Mouse (Mus musculus): Measurements from ENCODE around the gene 1700102P08Rik. TPM values are rescaled to one million over a fixed set of nuclear protein-coding genes. Genes with fewer than 3 reads are reported as not detected.

Gene 1700102P08Rik
- polyA plus RNA-seq, 1 experiment from 2014 or later, result 0.82 TPM

DNA sequence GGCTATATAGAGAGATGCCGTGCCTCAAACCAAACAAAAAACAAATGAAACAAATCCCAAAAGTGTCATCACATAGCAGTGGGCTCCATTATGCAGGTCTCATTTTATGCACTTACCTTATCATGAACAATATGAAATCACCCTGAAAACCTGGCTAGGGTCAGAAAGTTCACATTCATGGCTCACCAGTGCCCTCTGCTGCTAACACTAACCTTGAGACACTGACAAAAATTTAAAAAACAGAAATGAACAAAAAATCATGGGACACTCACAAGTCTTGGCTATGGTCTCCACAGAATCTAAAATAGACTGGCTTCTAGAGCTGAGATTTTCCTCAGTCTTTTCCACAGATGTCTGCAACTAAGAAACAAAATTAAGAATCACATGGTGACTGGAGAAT, 19.6 kb downstream of the 1700102P08Rik start:
- 82% methylated on average over 1 of the region's 1 CpGs for WGBS

DNA sequence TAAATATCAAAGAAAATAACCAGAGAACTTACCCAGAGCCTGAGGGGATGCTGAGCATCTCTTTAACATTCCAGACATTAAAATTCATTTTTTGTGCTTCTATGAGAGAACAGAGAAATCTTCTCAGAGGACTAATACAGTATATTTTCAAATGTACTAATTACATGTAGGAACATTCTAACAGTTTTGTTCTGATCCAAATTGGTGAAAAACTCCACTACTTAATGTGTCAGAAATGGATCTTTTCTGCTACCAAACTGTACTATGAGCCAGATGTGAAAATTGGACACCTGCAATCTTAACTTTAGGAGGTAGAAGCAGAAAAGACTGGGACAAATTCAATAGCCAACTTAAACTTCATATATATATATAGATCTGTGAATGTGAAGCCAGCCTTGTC, 35.8 kb downstream of the 1700102P08Rik start, which contains the start of gene Ccdc36:
Gene Ccdc36 (minus strand): TSS at position 101 of the 400 bp plus-strand sequence.
- H3K4me2 ChIP-seq, result no peak within 1 kb of the TSS
- H3K36me3 ChIP-seq, result no peaks in the 10 kb centered on the region
- no peaks in the 10 kb centered on the region for H3K9me3 ChIP-seq
- H3K9ac ChIP-seq, result no peak within 1 kb of the TSS
- no peak within 1 kb of the TSS for H3K27ac ChIP-seq
- no peak within 1 kb of the TSS for H3K4me3 ChIP-seq (replicated peaks)
- H3K27me3 ChIP-seq (replicated peaks), result no peaks in the 10 kb centered on the region
- no peaks in the 10 kb centered on the region for H3K4me1 ChIP-seq
- ATAC-seq (ENCODE audit: insufficient read depth, low FRiP score, low read depth), result no peak

More for the DNA sequence above, 19.6 kb downstream of the 1700102P08Rik start:
- H3K4me3 ChIP-seq (replicated peaks), result no peak overlapping the region
- H3K27me3 ChIP-seq (replicated peaks), result no peaks in the 10 kb centered on the region
- no peaks in the 10 kb centered on the region for H3K36me3 ChIP-seq
- no peak overlapping the region for H3K4me2 ChIP-seq
- ATAC-seq (ENCODE audit: insufficient read depth, low FRiP score, low read depth), result no peak
- no peaks in the 10 kb centered on the region for H3K4me1 ChIP-seq
- no peaks in the 10 kb centered on the region for H3K9me3 ChIP-seq
- no peak overlapping the region for H3K27ac ChIP-seq
- no peak overlapping the region for H3K9ac ChIP-seq

DNA sequence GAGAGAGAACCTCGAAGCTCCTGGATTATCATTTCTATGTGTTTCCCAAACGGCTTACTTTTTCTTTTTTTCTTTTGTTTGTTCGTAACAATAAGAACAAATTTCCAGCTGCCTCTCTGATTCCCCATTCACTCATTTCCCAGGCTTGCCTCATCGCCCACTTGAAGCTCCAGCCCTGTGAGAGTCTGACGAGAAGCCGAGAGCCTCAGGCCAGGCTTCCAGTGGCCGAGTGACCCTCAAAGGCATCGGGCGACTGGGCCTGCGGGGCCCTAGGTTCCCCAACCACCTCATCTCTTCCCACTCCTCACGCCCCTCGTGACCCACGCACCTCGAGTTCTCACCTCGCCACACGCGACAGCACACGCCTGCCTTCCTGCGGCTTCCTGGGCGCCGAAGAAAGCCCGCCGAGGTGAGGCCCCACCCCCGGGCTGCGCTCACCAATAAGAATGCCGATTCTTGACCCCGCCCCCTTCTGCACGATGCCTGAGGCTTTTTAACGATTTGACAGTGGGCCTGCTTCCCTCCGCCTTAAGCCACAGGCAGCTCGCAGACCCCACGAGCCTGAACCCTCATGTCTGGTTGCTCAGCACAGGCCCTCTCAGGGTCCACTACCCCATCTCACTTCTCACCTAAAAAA, 38.9 kb downstream of the 1700102P08Rik start:
- Histone ChIP-seq H3K4me2 (peak overlapping the region; percentile 56), H3K4me1 (no peaks in the 10 kb centered on the region), H3K27me3 (replicated peaks) (no peaks in the 10 kb centered on the region), H3K27ac (no peak overlapping the region), H3K4me3 (replicated peaks) (peak overlapping the region; percentile 33), H3K36me3 (no peaks in the 10 kb centered on the region), H3K9me3 (no peaks in the 10 kb centered on the region), H3K9ac (no peak overlapping the region)
- ATAC-seq (ENCODE audit: insufficient read depth, low FRiP score, low read depth), result no peak
- WGBS, result 50% methylated on average over 32 of the region's 32 CpGs

DNA sequence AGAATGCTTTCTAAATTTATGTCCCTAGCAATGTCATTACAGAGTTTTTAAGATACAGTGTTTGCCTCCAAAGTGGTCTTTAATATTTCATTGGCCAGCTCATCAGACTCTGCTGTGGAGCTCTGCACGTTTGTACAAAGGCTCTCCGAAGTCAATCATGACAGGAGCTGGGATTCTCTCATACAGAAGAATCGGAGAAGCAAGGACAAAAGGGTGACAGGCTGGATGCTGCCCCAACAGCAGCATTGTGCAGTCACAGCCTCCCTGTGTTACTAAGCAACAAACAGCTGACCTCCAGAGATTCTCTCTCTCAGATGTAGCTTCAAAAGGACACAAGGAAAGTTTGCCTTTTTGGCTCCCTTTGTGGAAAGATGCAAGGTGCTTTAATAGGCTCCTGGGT, 43.6 kb downstream of the 1700102P08Rik start, which contains the start of gene BC048562:
Gene BC048562 (plus strand): TSS at position 301 of the 400 bp plus-strand sequence.
- H3K9me3 ChIP-seq, result no peaks in the 10 kb centered on the region
- no peaks in the 10 kb centered on the region for H3K27me3 ChIP-seq (replicated peaks)
- 62% methylated on average over 3 of the region's 3 CpGs for WGBS
- no peak within 1 kb of the TSS for H3K9ac ChIP-seq
- no peaks in the 10 kb centered on the region for H3K36me3 ChIP-seq
- H3K27ac ChIP-seq, result no peak within 1 kb of the TSS
- no peak within 1 kb of the TSS for H3K4me2 ChIP-seq
- ATAC-seq (ENCODE audit: insufficient read depth, low FRiP score, low read depth), result no peak
- peaks cover 2% of the 10 kb centered on the region; the same call in 1 of the 2 replicates for H3K4me1 ChIP-seq
- H3K4me3 ChIP-seq (replicated peaks), result no peak within 1 kb of the TSS

DNA sequence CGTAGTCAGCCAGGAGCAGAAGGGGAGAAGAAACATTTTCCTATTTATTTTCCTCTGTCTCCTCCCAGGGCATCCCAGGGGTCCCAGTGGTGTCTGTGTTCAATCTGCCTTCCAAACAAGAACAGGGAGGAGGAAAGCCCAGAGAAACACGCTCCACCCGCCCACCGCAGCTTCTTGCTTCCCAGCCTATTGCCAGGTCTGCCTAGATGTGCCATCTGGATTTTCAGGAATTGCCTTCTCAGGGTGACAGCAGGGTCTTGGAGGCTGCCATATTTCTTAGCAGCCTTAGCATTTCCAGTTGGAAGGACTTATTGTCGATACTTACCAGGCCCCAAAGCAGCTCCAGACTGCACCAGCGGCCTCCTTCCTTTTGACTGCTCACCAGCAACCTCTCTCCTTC, 46.6 kb downstream of the 1700102P08Rik start:
- H3K9ac ChIP-seq, result no peak overlapping the region
- H3K4me3 ChIP-seq (replicated peaks), result no peak overlapping the region
- H3K27me3 ChIP-seq (replicated peaks), result no peaks in the 10 kb centered on the region
- H3K36me3 ChIP-seq, result no peaks in the 10 kb centered on the region
- no peak overlapping the region for H3K27ac ChIP-seq
- 71% methylated on average over 6 of the region's 6 CpGs for WGBS
- H3K4me1 ChIP-seq, result peaks cover 2% of the 10 kb centered on the region; the same call in 1 of the 2 replicates
- no peak overlapping the region for H3K4me2 ChIP-seq
- no peak for ATAC-seq (ENCODE audit: insufficient read depth, low FRiP score, low read depth)
- no peaks in the 10 kb centered on the region for H3K9me3 ChIP-seq

DNA sequence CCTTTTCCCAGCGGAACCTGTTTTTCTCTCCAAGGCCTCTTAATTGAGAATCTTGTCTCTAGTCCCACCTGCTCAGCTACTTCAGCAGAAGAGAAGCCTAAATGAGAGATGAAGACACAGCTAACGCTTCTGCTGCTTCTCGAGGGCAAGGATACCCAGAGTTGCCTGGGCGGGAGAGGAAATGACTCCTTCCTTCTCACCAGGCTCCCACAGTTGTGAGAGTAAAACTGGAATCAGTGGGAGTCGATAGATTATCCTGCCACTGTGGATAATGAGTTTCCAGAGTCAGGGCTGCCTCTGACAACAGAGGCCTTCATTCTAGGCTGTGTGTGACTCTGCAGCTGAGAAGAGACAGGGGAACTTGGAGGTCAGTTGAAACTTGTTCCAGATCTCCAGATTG, 47.9 kb downstream of the 1700102P08Rik start:
- Histone ChIP-seq H3K27ac (0 out of 2 replicates have a peak overlapping the region, but pooled peaks have one; percentile 0), H3K9me3 (no peaks in the 10 kb centered on the region), H3K9ac (no peak overlapping the region), H3K27me3 (replicated peaks) (no peaks in the 10 kb centered on the region), H3K4me1 (peaks cover 5% of the 10 kb centered on the region; the same call in 1 of the 2 replicates), H3K4me2 (no peak overlapping the region), H3K4me3 (replicated peaks) (no peak overlapping the region), H3K36me3 (no peaks in the 10 kb centered on the region)
- ATAC-seq (ENCODE audit: insufficient read depth, low FRiP score, low read depth), result no peak
- 73% methylated on average over 5 of the region's 5 CpGs for WGBS

DNA sequence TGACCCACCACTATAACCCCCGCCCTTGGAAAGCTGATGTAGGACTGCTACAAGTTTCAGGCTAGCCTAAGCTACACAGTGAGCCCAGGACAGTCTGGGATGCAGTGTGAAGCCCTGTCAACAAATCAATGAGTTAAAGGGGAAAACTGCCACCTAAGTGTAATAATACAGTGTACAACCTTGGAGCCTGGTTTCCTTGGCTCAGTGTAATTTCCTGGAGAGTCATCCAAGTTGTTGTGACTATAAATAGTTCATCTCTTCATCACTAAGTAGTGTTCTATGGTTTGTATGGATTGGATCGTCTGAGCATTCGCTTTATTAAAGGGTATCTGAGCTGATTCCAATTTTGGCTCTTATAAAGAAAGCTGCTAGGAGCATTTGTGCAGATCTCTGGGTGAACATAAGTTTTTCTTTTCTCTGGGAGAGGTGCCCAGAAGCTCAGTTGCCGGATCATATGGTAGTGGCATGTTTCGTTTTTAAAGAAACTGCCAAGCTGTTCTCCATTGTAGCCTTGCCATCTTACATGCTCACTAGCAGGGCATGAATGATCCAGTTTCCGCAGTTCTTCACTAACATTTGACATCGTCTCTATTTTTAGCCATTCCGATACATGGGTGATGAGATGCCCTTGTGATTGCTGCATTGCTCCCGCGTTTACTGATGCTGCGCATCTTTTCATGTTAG, 48.8 kb downstream of the 1700102P08Rik start:
- Histone ChIP-seq H3K4me1 (peaks cover 8% of the 10 kb centered on the region; the same call in 1 of the 2 replicates), H3K4me3 (replicated peaks) (no peak overlapping the region), H3K27me3 (replicated peaks) (no peaks in the 10 kb centered on the region), H3K36me3 (no peaks in the 10 kb centered on the region), H3K27ac (no peak overlapping the region), H3K4me2 (no peak overlapping the region), H3K9me3 (no peaks in the 10 kb centered on the region), H3K9ac (no peak overlapping the region)
- WGBS, result 81% methylated on average over 11 of the region's 11 CpGs
- no peak for ATAC-seq (ENCODE audit: insufficient read depth, low FRiP score, low read depth)

DNA sequence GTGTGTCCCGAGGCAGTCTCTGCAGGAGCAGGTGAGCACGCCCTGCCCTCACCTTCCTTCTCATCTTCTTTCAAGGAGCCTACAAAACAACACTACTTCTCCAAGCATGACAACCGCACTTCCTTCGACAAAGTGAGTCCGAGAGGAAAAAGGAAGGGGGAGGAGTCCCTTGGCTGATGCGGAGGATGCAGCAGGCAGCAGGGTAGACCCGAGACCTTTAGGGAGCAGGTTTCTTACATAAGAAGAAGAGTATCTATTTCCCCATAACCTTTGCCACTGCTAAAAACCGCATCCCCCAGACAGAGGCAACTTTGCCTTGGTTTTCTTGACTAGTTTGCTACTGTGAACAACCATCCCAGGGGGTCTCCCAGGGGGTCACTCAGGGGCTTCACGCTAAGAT, 52.5 kb downstream of the 1700102P08Rik start:
- Histone ChIP-seq H3K9me3 (no peaks in the 10 kb centered on the region), H3K4me1 (peaks cover 14% of the 10 kb centered on the region), H3K4me3 (replicated peaks) (no peak overlapping the region), H3K36me3 (no peaks in the 10 kb centered on the region), H3K27ac (no peak overlapping the region), H3K4me2 (no peak overlapping the region), H3K9ac (no peak overlapping the region), H3K27me3 (replicated peaks) (no peaks in the 10 kb centered on the region)
- ATAC-seq (ENCODE audit: insufficient read depth, low FRiP score, low read depth), result no peak
- 64% methylated on average over 9 of the region's 9 CpGs for WGBS

DNA sequence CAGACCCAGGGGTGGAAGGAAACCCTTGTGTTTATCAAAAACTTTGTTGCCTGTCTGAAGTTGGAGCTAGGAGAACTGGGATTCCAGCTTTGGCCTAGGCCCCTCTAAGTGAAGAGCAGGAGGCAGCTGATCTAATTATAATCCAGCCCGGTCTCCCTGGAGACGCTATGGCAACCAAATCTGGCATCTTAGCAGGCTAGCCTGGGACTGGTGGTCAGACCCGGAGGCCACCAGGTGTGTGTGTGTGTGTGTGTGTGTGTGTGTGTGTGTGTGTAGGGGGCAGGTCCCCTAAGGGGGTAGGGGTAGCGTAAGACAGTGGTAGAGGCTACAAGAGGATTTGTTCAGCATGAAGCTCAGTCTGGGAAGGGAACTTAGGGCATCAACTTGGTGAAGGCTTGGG, 57.3 kb downstream of the 1700102P08Rik start:
- no peak for ATAC-seq (ENCODE audit: insufficient read depth, low FRiP score, low read depth)
- Histone ChIP-seq H3K27me3 (replicated peaks) (no peaks in the 10 kb centered on the region), H3K4me3 (replicated peaks) (0 out of 2 replicates have a peak overlapping the region, but pooled peaks have one; percentile 60)

DNA sequence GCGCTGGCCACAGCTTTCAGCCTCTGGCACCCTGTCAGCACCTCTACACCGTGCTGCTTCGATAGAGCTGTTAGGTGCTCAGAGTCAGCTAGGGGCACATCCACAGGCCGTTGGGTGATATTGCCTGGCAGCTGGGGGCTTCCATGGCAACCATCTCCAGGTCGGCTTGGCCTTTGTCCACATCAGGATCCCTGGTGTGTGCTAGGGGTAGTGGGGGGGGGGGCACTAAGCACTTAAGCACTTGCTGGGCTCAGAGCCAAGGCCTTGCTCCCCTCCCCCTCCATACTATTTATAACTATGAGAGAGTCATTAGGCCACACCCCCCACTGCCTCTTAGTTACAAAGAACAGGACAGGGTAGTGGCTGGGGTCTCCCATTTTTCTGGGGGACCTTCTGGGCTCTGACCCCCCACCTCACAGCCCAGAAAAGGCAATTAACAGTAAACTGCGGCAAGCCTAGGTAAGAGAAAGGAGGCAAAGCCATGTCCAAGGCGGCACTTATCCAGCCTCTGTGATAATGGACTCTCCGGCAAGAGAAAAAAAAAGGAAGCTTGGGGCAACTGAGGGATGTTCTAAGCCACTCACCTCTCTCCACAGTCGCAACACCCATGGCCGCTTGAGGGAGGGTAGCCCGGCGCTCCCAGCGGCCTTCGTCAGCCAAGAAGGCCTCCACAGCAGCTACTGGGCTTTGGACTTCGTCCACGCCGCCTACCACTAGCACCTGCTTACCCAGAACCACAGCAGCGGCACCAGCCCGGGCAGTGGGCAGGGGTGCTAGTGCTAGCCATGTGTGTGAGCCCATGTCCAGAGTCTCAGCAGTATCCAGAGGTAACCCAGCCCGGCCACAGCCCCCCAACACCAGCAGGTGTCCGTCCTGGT, 57.9 kb downstream of the 1700102P08Rik start:
- Histone ChIP-seq H3K4me3 (replicated peaks) (peak overlapping the region; percentile 60), H3K9ac (0 out of 2 replicates have a peak overlapping the region, but pooled peaks have one; percentile 10)
- peak; percentile 23 for ATAC-seq (ENCODE audit: insufficient read depth, low FRiP score, low read depth)

More for the DNA sequence above, 57.3 kb downstream of the 1700102P08Rik start:
- H3K36me3 ChIP-seq, result no peaks in the 10 kb centered on the region
- peak overlapping the region; percentile 94 for H3K4me2 ChIP-seq
- peak overlapping the region; percentile 60; the same call in 1 of the 2 replicates for H3K27ac ChIP-seq
- 52% methylated on average over 4 of the region's 4 CpGs for WGBS
- no peak overlapping the region for H3K9ac ChIP-seq
- H3K4me1 ChIP-seq, result peaks cover 33% of the 10 kb centered on the region
- H3K9me3 ChIP-seq, result no peaks in the 10 kb centered on the region

DNA sequence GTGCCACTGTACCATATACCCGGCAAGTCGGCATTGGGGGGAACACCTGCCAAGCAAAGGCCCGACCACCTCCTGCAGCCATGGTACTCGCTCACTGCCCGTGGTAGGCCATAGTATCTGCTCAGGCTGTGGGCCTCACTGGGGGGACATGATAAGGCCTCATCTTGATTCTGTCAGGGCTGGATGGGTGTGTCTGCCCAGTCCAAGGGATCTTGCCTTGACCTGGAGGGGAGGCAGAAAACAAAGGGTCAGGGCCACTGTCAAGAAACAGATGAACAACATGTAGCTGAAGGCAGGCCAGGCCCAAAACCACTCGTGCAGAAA, 58.5 kb downstream of the 1700102P08Rik start:
- peak overlapping the region; percentile 87 for H3K27ac ChIP-seq
- no peak for ATAC-seq (ENCODE audit: insufficient read depth, low FRiP score, low read depth)
- H3K9me3 ChIP-seq, result no peaks in the 10 kb centered on the region
- H3K27me3 ChIP-seq (replicated peaks), result no peaks in the 10 kb centered on the region
- 81% methylated on average over 6 of the region's 6 CpGs for WGBS
- peak overlapping the region; percentile 10; the same call in 1 of the 2 replicates for H3K9ac ChIP-seq
- peak overlapping the region; percentile 94 for H3K4me2 ChIP-seq
- H3K4me1 ChIP-seq, result peaks cover 27% of the 10 kb centered on the region
- no peaks in the 10 kb centered on the region for H3K36me3 ChIP-seq
- peak overlapping the region; percentile 60 for H3K4me3 ChIP-seq (replicated peaks)

More for the DNA sequence above, 57.9 kb downstream of the 1700102P08Rik start:
- H3K27ac ChIP-seq, result peak overlapping the region; percentile 87
- H3K27me3 ChIP-seq (replicated peaks), result no peaks in the 10 kb centered on the region
- peak overlapping the region; percentile 94 for H3K4me2 ChIP-seq
- H3K36me3 ChIP-seq, result no peaks in the 10 kb centered on the region
- no peaks in the 10 kb centered on the region for H3K9me3 ChIP-seq
- H3K4me1 ChIP-seq, result peaks cover 30% of the 10 kb centered on the region
- 56% methylated on average over 21 of the region's 21 CpGs for WGBS
